Mouse (Mus musculus) G1E (cell line): ENCODE measurements around the gene Cryzl2.

Experiments used
- CTCF ChIP-seq: IDR thresholded peaks from 2 replicates; pipeline ENCODE4 v1.5.1; 2012; ENCODE audit warnings: low read depth, low read length, inconsistent platforms, mixed read lengths
- GATA1 ChIP-seq: IDR thresholded peaks from 2 replicates; pipeline ENCODE4 v1.6.1; 2012; ENCODE audit warnings: borderline replicate concordance, low read length, inconsistent platforms, mixed read lengths
- POLR2AphosphoS5 ChIP-seq: IDR thresholded peaks from 2 replicates; pipeline ENCODE4 v1.6.1; 2012; ENCODE audit warnings: low read depth, low read length, inconsistent platforms; ENCODE audit not compliant: insufficient replicate concordance

- TF ChIP-seq CTCF (no peak), POLR2AphosphoS5 (no peak), GATA1 (no peak)
Observed at GRCm38 (mm10) chr1:157454876-157455275, 3.5 kb upstream of the Cryzl2 start.
